Mouse (Mus musculus) C2C12 (cell line): Measurements from ENCODE around the gene Atp8a2. TPM values are rescaled to one million over a fixed set of nuclear protein-coding genes. Genes with fewer than 3 reads are reported as not detected.

Experiments used
- H3K27me3 ChIP-seq: one replicate; pipeline ENCODE4 v1.6.1; 2011; ENCODE audit not compliant: control insufficient read depth, insufficient read depth, insufficient read length
- H3K36me3 ChIP-seq: one replicate; pipeline ENCODE4 v1.6.1; 2011; ENCODE audit not compliant: control insufficient read depth, insufficient read depth
- H3K4me3 ChIP-seq: one replicate; pipeline ENCODE4 v1.5.1; 2011; ENCODE audit warnings: mild to moderate bottlenecking, control low read depth; ENCODE audit not compliant: poor library complexity, insufficient read depth, severe bottlenecking
- H3K79me2 ChIP-seq: one replicate; pipeline ENCODE4 v1.6.1; 2011; ENCODE audit not compliant: control insufficient read depth, insufficient read depth
- H3K79me3 ChIP-seq: one replicate; pipeline ENCODE4 v1.6.1; 2011; ENCODE audit warnings: low read depth, control low read depth
- H3ac ChIP-seq: one replicate; pipeline ENCODE3; 2011; ENCODE audit warnings: low read depth; ENCODE audit not compliant: control insufficient read depth, insufficient read length
- CEBPB ChIP-seq: IDR thresholded peaks from one replicate; pipeline ENCODE4 v1.6.1; 2011; ENCODE audit warnings: low read depth, mild to moderate bottlenecking, control low read depth, moderate library complexity
- CTCF ChIP-seq: IDR thresholded peaks from one replicate; pipeline ENCODE4 v1.5.1; 2011; ENCODE audit not compliant: control insufficient read depth, insufficient read depth, insufficient read length
- FOSL1 ChIP-seq: IDR thresholded peaks from one replicate; pipeline ENCODE4 v1.8.0; 2011; ENCODE audit warnings: mild to moderate bottlenecking, low read length; ENCODE audit not compliant: poor library complexity, insufficient read depth, severe bottlenecking
- MAX ChIP-seq: IDR thresholded peaks from one replicate; pipeline ENCODE4 v1.6.1; 2011; ENCODE audit warnings: mild to moderate bottlenecking, control low read depth
- MYOD1 ChIP-seq: IDR thresholded peaks from one replicate; pipeline ENCODE4 v1.6.1; 2011; ENCODE audit warnings: low read depth; ENCODE audit not compliant: control insufficient read depth, insufficient read length
- MYOG ChIP-seq: IDR thresholded peaks from one replicate; pipeline ENCODE4 v1.6.1; 2011; ENCODE audit not compliant: control insufficient read depth, insufficient read length; ENCODE audit errors: extremely low read depth
- USF1 ChIP-seq: IDR thresholded peaks from one replicate; pipeline ENCODE4 v1.6.1; 2011; ENCODE audit warnings: low read depth, mild to moderate bottlenecking, control low read depth, moderate library complexity
- polyA plus RNA-seq: library from polyadenylated mRNA; unstranded; fragments of >200 nt; fragmentation: generic; extraction: Trizol; gene quantifications from one replicate; pipeline ENCODE4 v1.2.1, GENCODE M21; 2012; ENCODE audit warnings: missing spikeins

Atp8a2 gene
- polyA plus RNA-seq, 1 experiment = under 0.01 TPM

- H3K36me3 ChIP-seq = no peaks in the 10 kb centered on the region
- H3K79me3 ChIP-seq = no peaks in the 10 kb centered on the region
- no peak overlapping the region for H3K4me3 ChIP-seq
- H3ac ChIP-seq = no peak overlapping the region
- no peaks in the 10 kb centered on the region for H3K79me2 ChIP-seq
- no peak for TF ChIP-seq MAX
- no peak for TF ChIP-seq MYOG
- TF ChIP-seq CEBPB = no peak
- no peak for TF ChIP-seq MYOD1
- no peak for TF ChIP-seq USF1
- no peak for TF ChIP-seq CTCF
- no peak for TF ChIP-seq FOSL1
- H3K27me3 ChIP-seq = no peaks in the 10 kb centered on the region
Measured at GRCm38 (mm10) chr14:59883517-59884069, 313.4 kb downstream of the Atp8a2 start.

GRCm38 (mm10) chr14:59880829-59881228, 316.1 kb downstream of the Atp8a2 start:
- H3K36me3 ChIP-seq = no peaks in the 10 kb centered on the region
- H3K4me3 ChIP-seq = no peak overlapping the region
- H3ac ChIP-seq = no peak overlapping the region
- H3K79me2 ChIP-seq = no peaks in the 10 kb centered on the region
- H3K27me3 ChIP-seq = no peaks in the 10 kb centered on the region
- TF ChIP-seq MYOD1 = no peak
- no peak for TF ChIP-seq CEBPB
- TF ChIP-seq MAX = no peak
- TF ChIP-seq FOSL1 = no peak
- no peak for TF ChIP-seq USF1
- no peak for TF ChIP-seq MYOG
- TF ChIP-seq CTCF = no peak
- no peaks in the 10 kb centered on the region for H3K79me3 ChIP-seq

- Histone ChIP-seq H3ac (no peak overlapping the region), H3K36me3 (no peaks in the 10 kb centered on the region), H3K79me2 (no peaks in the 10 kb centered on the region), H3K27me3 (no peaks in the 10 kb centered on the region), H3K4me3 (no peak overlapping the region), H3K79me3 (no peaks in the 10 kb centered on the region)
- TF ChIP-seq CTCF (no peak), FOSL1 (no peak), MAX (no peak), USF1 (no peak), MYOD1 (no peak), CEBPB (no peak), MYOG (no peak)
Measured at GRCm38 (mm10) chr14:59878248-59878647, 318.7 kb downstream of the Atp8a2 start.

- Histone ChIP-seq H3K79me2 (no peaks in the 10 kb centered on the region), H3K4me3 (no peak overlapping the region), H3K79me3 (no peaks in the 10 kb centered on the region), H3ac (no peak overlapping the region), H3K36me3 (no peaks in the 10 kb centered on the region), H3K27me3 (no peaks in the 10 kb centered on the region)
- no peak for TF ChIP-seq CTCF
- no peak for TF ChIP-seq MYOG
- no peak for TF ChIP-seq MAX
- TF ChIP-seq MYOD1 = no peak
- no peak for TF ChIP-seq CEBPB
- no peak for TF ChIP-seq FOSL1
- TF ChIP-seq USF1 = no peak
Measured at GRCm38 (mm10) chr14:59876525-59876924, 320.5 kb downstream of the Atp8a2 start.

- Histone ChIP-seq H3K36me3 (no peaks in the 10 kb centered on the region), H3ac (no peak overlapping the region), H3K27me3 (peaks cover 3% of the 10 kb centered on the region), H3K79me2 (no peaks in the 10 kb centered on the region), H3K4me3 (no peak overlapping the region), H3K79me3 (no peaks in the 10 kb centered on the region)
- TF ChIP-seq MYOG = no peak
- TF ChIP-seq MAX = no peak
- TF ChIP-seq MYOD1 = no peak
- no peak for TF ChIP-seq FOSL1
- TF ChIP-seq CTCF = no peak
- no peak for TF ChIP-seq CEBPB
- no peak for TF ChIP-seq USF1
Measured at GRCm38 (mm10) chr14:59868369-59868768, 328.6 kb downstream of the Atp8a2 start.

GRCm38 (mm10) chr14:59867749-59868148, 329.2 kb downstream of the Atp8a2 start:
- H3ac ChIP-seq = no peak overlapping the region
- H3K36me3 ChIP-seq = no peaks in the 10 kb centered on the region
- peaks cover 3% of the 10 kb centered on the region for H3K27me3 ChIP-seq
- no peak overlapping the region for H3K4me3 ChIP-seq
- H3K79me3 ChIP-seq = no peaks in the 10 kb centered on the region
- H3K79me2 ChIP-seq = no peaks in the 10 kb centered on the region
- TF ChIP-seq USF1 (no peak), FOSL1 (no peak), CTCF (no peak), MYOG (no peak), MYOD1 (no peak), CEBPB (no peak), MAX (no peak)
